Mouse (Mus musculus): ENCODE results near the gene Meaf6. TPM values are rescaled to one million over a fixed set of nuclear protein-coding genes. Genes with fewer than 3 reads are reported as not detected.

The Meaf6 gene
- polyA plus RNA-seq, 1 experiment from 2014 or later, result 48.7 TPM

- H3K9ac ChIP-seq, result no peak overlapping the region
- H3K4me1 ChIP-seq (replicated peaks), result no peaks in the 10 kb centered on the region
- H3K36me3 ChIP-seq, result peaks cover 54% of the 10 kb centered on the region
- H3K27ac ChIP-seq (ENCODE audit: poor library complexity, severe bottlenecking), result no peak overlapping the region
- ATAC-seq (ENCODE audit: insufficient number of reproducible peaks, low FRiP score), result no peak; the same call in 1 of the 2 replicates
- 90% methylated on average over 2 of the region's 2 CpGs for WGBS
- H3K4me2 ChIP-seq, result no peak overlapping the region
- H3K4me3 ChIP-seq, result no peak overlapping the region
- no peaks in the 10 kb centered on the region for H3K27me3 ChIP-seq (replicated peaks)
- H3K9me3 ChIP-seq (replicated peaks), result no peaks in the 10 kb centered on the region
Observed at GRCm38 (mm10) chr4:125077700-125078099, 7.2 kb upstream of the Meaf6 start.

GRCm38 (mm10) chr4:125078698-125079097 lies 6.2 kb upstream of the Meaf6 start:
- Histone ChIP-seq H3K9ac (no peak overlapping the region), H3K4me1 (replicated peaks) (no peaks in the 10 kb centered on the region), H3K4me2 (no peak overlapping the region), H3K27ac (ENCODE audit: poor library complexity, severe bottlenecking) (no peak overlapping the region), H3K4me3 (no peak overlapping the region), H3K9me3 (replicated peaks) (no peaks in the 10 kb centered on the region), H3K27me3 (replicated peaks) (no peaks in the 10 kb centered on the region), H3K36me3 (peaks cover 44% of the 10 kb centered on the region)
- ATAC-seq (ENCODE audit: insufficient number of reproducible peaks, low FRiP score), result no peak
- WGBS, result 93% methylated on average over 2 of the region's 2 CpGs

- Histone ChIP-seq H3K4me3 (peak overlapping the region; percentile 89), H3K9ac (peak overlapping the region; percentile 90), H3K4me1 (replicated peaks) (peaks cover 14% of the 10 kb centered on the region), H3K36me3 (peaks cover 41% of the 10 kb centered on the region), H3K9me3 (replicated peaks) (no peaks in the 10 kb centered on the region), H3K27me3 (replicated peaks) (no peaks in the 10 kb centered on the region), H3K4me2 (peak overlapping the region; percentile 89), H3K27ac (ENCODE audit: poor library complexity, severe bottlenecking) (peak overlapping the region; percentile 98)
- 1% methylated on average over 45 of the region's 45 CpGs for WGBS
- ATAC-seq (ENCODE audit: insufficient number of reproducible peaks, low FRiP score), result peak; percentile 96
Observed at GRCm38 (mm10) chr4:125085346-125085841, 460 bp downstream of the Meaf6 start.

GRCm38 (mm10) chr4:125093031-125093430 lies 8.1 kb downstream of the Meaf6 start:
- no peak overlapping the region for H3K4me2 ChIP-seq
- WGBS, result 92% methylated on average over 5 of the region's 5 CpGs
- H3K36me3 ChIP-seq, result peaks cover 57% of the 10 kb centered on the region
- no peaks in the 10 kb centered on the region for H3K27me3 ChIP-seq (replicated peaks)
- no peak overlapping the region for H3K9ac ChIP-seq
- no peak for ATAC-seq (ENCODE audit: insufficient number of reproducible peaks, low FRiP score)
- no peaks in the 10 kb centered on the region for H3K9me3 ChIP-seq (replicated peaks)
- no peak overlapping the region for H3K27ac ChIP-seq (ENCODE audit: poor library complexity, severe bottlenecking)
- no peak overlapping the region for H3K4me3 ChIP-seq
- no peaks in the 10 kb centered on the region for H3K4me1 ChIP-seq (replicated peaks)

GRCm38 (mm10) chr4:125096066-125096465 lies 11.1 kb downstream of the Meaf6 start:
- H3K9me3 ChIP-seq (replicated peaks), result no peaks in the 10 kb centered on the region
- no peak overlapping the region for H3K9ac ChIP-seq
- peaks cover 28% of the 10 kb centered on the region for H3K36me3 ChIP-seq
- no peak overlapping the region for H3K4me2 ChIP-seq
- H3K27ac ChIP-seq (ENCODE audit: poor library complexity, severe bottlenecking), result no peak overlapping the region
- no peak overlapping the region for H3K4me3 ChIP-seq
- no peaks in the 10 kb centered on the region for H3K4me1 ChIP-seq (replicated peaks)
- H3K27me3 ChIP-seq (replicated peaks), result no peaks in the 10 kb centered on the region
- ATAC-seq (ENCODE audit: insufficient number of reproducible peaks, low FRiP score), result no peak
- 91% methylated on average over 5 of the region's 5 CpGs for WGBS

GRCm38 (mm10) chr4:125097412-125097811 lies 12.5 kb downstream of the Meaf6 start:
- Histone ChIP-seq H3K4me1 (replicated peaks) (no peaks in the 10 kb centered on the region), H3K27ac (ENCODE audit: poor library complexity, severe bottlenecking) (no peak overlapping the region), H3K4me3 (no peak overlapping the region), H3K27me3 (replicated peaks) (no peaks in the 10 kb centered on the region), H3K9me3 (replicated peaks) (no peaks in the 10 kb centered on the region), H3K9ac (no peak overlapping the region), H3K36me3 (peaks cover 20% of the 10 kb centered on the region), H3K4me2 (no peak overlapping the region)
- ATAC-seq (ENCODE audit: insufficient number of reproducible peaks, low FRiP score), result no peak
- 84% methylated on average over 4 of the region's 4 CpGs for WGBS

GRCm38 (mm10) chr4:125099458-125099857 lies 14.5 kb downstream of the Meaf6 start:
- Histone ChIP-seq H3K4me3 (no peak overlapping the region), H3K36me3 (peaks cover 21% of the 10 kb centered on the region), H3K4me2 (no peak overlapping the region), H3K9ac (no peak overlapping the region), H3K9me3 (replicated peaks) (no peaks in the 10 kb centered on the region), H3K27ac (ENCODE audit: poor library complexity, severe bottlenecking) (no peak overlapping the region), H3K27me3 (replicated peaks) (no peaks in the 10 kb centered on the region), H3K4me1 (replicated peaks) (no peaks in the 10 kb centered on the region)
- peak; percentile 57; the same call in 1 of the 2 replicates for ATAC-seq (ENCODE audit: insufficient number of reproducible peaks, low FRiP score)
- WGBS, result 8% methylated on average over 8 of the region's 8 CpGs

GRCm38 (mm10) chr4:125101334-125101733 lies 16.4 kb downstream of the Meaf6 start:
- H3K27ac ChIP-seq (ENCODE audit: poor library complexity, severe bottlenecking), result no peak overlapping the region
- 69% methylated on average over 13 of the region's 13 CpGs for WGBS
- peaks cover 27% of the 10 kb centered on the region for H3K36me3 ChIP-seq
- no peak overlapping the region for H3K4me3 ChIP-seq
- H3K4me1 ChIP-seq (replicated peaks), result peaks cover 11% of the 10 kb centered on the region
- no peaks in the 10 kb centered on the region for H3K27me3 ChIP-seq (replicated peaks)
- H3K9me3 ChIP-seq (replicated peaks), result no peaks in the 10 kb centered on the region
- no peak for ATAC-seq (ENCODE audit: insufficient number of reproducible peaks, low FRiP score)
- H3K9ac ChIP-seq, result no peak overlapping the region
- H3K4me2 ChIP-seq, result no peak overlapping the region

GRCm38 (mm10) chr4:125105354-125105753 lies 20.4 kb downstream of the Meaf6 start:
- no peaks in the 10 kb centered on the region for H3K27me3 ChIP-seq (replicated peaks)
- H3K27ac ChIP-seq (ENCODE audit: poor library complexity, severe bottlenecking), result peak overlapping the region; percentile 50; the same call in 1 of the 2 replicates
- H3K4me2 ChIP-seq, result no peak overlapping the region
- peaks cover 12% of the 10 kb centered on the region for H3K4me1 ChIP-seq (replicated peaks)
- WGBS, result 59% methylated on average over 9 of the region's 9 CpGs
- 0 out of 2 replicates have a peak, but pooled peaks have one; percentile 15 for ATAC-seq (ENCODE audit: insufficient number of reproducible peaks, low FRiP score)
- no peaks in the 10 kb centered on the region for H3K9me3 ChIP-seq (replicated peaks)
- no peak overlapping the region for H3K4me3 ChIP-seq
- no peak overlapping the region for H3K9ac ChIP-seq
- H3K36me3 ChIP-seq, result peaks cover 44% of the 10 kb centered on the region

GRCm38 (mm10) chr4:125114638-125115037 lies 29.7 kb downstream of the Meaf6 start:
- Histone ChIP-seq H3K4me3 (no peak overlapping the region), H3K27ac (ENCODE audit: poor library complexity, severe bottlenecking) (no peak overlapping the region), H3K4me2 (no peak overlapping the region), H3K36me3 (peaks cover 19% of the 10 kb centered on the region), H3K9ac (no peak overlapping the region), H3K27me3 (replicated peaks) (no peaks in the 10 kb centered on the region), H3K4me1 (replicated peaks) (peaks cover 17% of the 10 kb centered on the region), H3K9me3 (replicated peaks) (no peaks in the 10 kb centered on the region)
- ATAC-seq (ENCODE audit: insufficient number of reproducible peaks, low FRiP score), result no peak
- WGBS, result 10% methylated on average over 6 of the region's 6 CpGs

GRCm38 (mm10) chr4:125115081-125115480 lies 30.1 kb downstream of the Meaf6 start:
- H3K9me3 ChIP-seq (replicated peaks), result no peaks in the 10 kb centered on the region
- H3K9ac ChIP-seq, result no peak overlapping the region
- no peak overlapping the region for H3K27ac ChIP-seq (ENCODE audit: poor library complexity, severe bottlenecking)
- WGBS, result 71% methylated on average over 4 of the region's 4 CpGs
- no peak overlapping the region for H3K4me3 ChIP-seq
- H3K4me2 ChIP-seq, result no peak overlapping the region
- no peaks in the 10 kb centered on the region for H3K27me3 ChIP-seq (replicated peaks)
- peaks cover 19% of the 10 kb centered on the region for H3K36me3 ChIP-seq
- no peak for ATAC-seq (ENCODE audit: insufficient number of reproducible peaks, low FRiP score)
- peaks cover 17% of the 10 kb centered on the region for H3K4me1 ChIP-seq (replicated peaks)

GRCm38 (mm10) chr4:125115710-125116089 lies 30.8 kb downstream of the Meaf6 start:
- Histone ChIP-seq H3K4me1 (replicated peaks) (peaks cover 17% of the 10 kb centered on the region), H3K9ac (no peak overlapping the region), H3K4me3 (no peak overlapping the region), H3K4me2 (no peak overlapping the region), H3K36me3 (peaks cover 21% of the 10 kb centered on the region), H3K27me3 (replicated peaks) (no peaks in the 10 kb centered on the region), H3K27ac (ENCODE audit: poor library complexity, severe bottlenecking) (no peak overlapping the region), H3K9me3 (replicated peaks) (no peaks in the 10 kb centered on the region)
- 46% methylated on average over 6 of the region's 6 CpGs for WGBS
- ATAC-seq (ENCODE audit: insufficient number of reproducible peaks, low FRiP score), result no peak
